Mouse (Mus musculus) hindbrain, embryonic 15.5 days (tissue): ENCODE results near the gene Gba. TPM values are rescaled to one million over a fixed set of nuclear protein-coding genes. Genes with fewer than 3 reads are reported as not detected.

ENCODE experiments used
- ATAC-seq: fragments of 200-750 bp; cut with Nextera tagmentation; 2 replicates; pipeline ENCODE4 v1.8.0; 2017; ENCODE audit warnings: low read depth, moderate number of reproducible peaks, moderate TSS enrichment; ENCODE audit not compliant: low FRiP score
- H3K27ac ChIP-seq: fragments of 300-500 bp; sonication (generic); replicated peaks from 2 replicates; pipeline ENCODE4 v1.5.1; 2015; ENCODE audit warnings: mild to moderate bottlenecking, inconsistent platforms
- H3K27me3 ChIP-seq: fragments of 300-500 bp; sonication (generic); 2 replicates; pipeline ENCODE4 v1.6.1; 2015; ENCODE audit warnings: control low read depth, inconsistent platforms
- H3K36me3 ChIP-seq: fragments of 300-500 bp; sonication (generic); 2 replicates; pipeline ENCODE4 v1.6.1; 2015; ENCODE audit warnings: control low read depth, inconsistent platforms
- H3K4me1 ChIP-seq: fragments of 300-500 bp; sonication (generic); replicated peaks from 2 replicates; pipeline ENCODE4 v1.6.1; 2015; ENCODE audit warnings: control low read depth, inconsistent platforms
- H3K4me2 ChIP-seq: fragments of 300-500 bp; sonication (generic); 2 replicates; pipeline ENCODE4 v1.6.1; 2015; ENCODE audit warnings: moderate library complexity, mild to moderate bottlenecking, inconsistent platforms
- H3K4me3 ChIP-seq: fragments of 300-500 bp; sonication (generic); 2 replicates; pipeline ENCODE4 v1.5.1; 2015; ENCODE audit warnings: mild to moderate bottlenecking, inconsistent platforms
- H3K9ac ChIP-seq: fragments of 300-500 bp; sonication (generic); 2 replicates; pipeline ENCODE4 v1.6.1; 2015; ENCODE audit warnings: inconsistent platforms
- H3K9me3 ChIP-seq: fragments of 300-500 bp; sonication (generic); 2 replicates; pipeline ENCODE4 v1.6.1; 2016; ENCODE audit warnings: control low read depth, inconsistent platforms
- WGBS: fragments of 180-500 bp; shearing (Covaris S2); methylation state at CpG from one replicate; pipeline ENCODE4 v1.1.7; 2015; 5-methylcytosine and 5-hydroxymethylcytosine counted together
- polyA plus RNA-seq: library from polyadenylated mRNA; unstranded; fragments of >200 nt; fragmentation: Nextera tagmentation; extraction: Ambion mirVana; gene quantifications from 2 replicates; pipeline ENCODE4 v1.2.1, GENCODE M21; 2015

Gene Gba
- polyA plus RNA-seq, 1 experiment from 2014 or later = 48.0 TPM

DNA sequence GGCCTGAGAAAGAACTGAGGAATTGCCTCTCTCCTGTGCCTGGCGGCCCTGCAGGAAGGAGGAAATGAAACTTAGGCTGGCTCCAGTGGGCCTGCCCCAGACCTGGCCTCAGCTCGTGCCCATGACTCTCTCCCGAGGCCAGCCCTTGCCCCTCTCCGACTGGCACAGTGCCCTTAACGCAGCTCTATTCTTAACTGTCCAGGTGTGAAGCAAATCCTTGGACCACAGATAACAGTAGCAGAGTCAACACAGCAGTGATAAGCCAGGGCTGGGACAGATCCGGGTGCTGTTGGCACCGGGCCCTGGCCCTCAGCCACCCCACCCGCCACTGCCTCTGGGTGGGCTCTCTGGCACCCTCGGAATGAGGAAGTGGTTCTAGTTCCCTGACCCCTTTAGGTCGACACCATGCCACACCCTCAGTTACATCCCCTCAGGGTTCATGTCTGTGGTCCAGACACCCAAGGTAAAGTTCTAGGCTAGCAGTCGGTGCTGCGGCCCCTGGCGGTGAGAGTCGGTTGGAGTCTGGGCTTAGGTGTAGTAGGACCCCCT lies 30.9 kb downstream of the Gba start:
- peaks cover 5% of the 10 kb centered on the region for H3K4me1 ChIP-seq
- H3K4me3 ChIP-seq = no peak overlapping the region
- H3K9me3 ChIP-seq = no peaks in the 10 kb centered on the region
- no peak for ATAC-seq
- H3K9ac ChIP-seq = no peak overlapping the region
- no peak overlapping the region for H3K27ac ChIP-seq
- H3K27me3 ChIP-seq = no peaks in the 10 kb centered on the region
- peaks cover 51% of the 10 kb centered on the region for H3K36me3 ChIP-seq
- 86% methylated on average over 14 of the region's 14 CpGs for WGBS
- H3K4me2 ChIP-seq = no peak overlapping the region

GRCm38 (mm10) chr3:89236516-89236915 lies 33.8 kb downstream of the Gba start:
- Histone ChIP-seq H3K4me2 (no peak overlapping the region), H3K4me3 (no peak overlapping the region), H3K36me3 (peaks cover 80% of the 10 kb centered on the region), H3K9me3 (no peaks in the 10 kb centered on the region), H3K27me3 (no peaks in the 10 kb centered on the region), H3K4me1 (no peaks in the 10 kb centered on the region), H3K9ac (no peak overlapping the region), H3K27ac (no peak overlapping the region)
- ATAC-seq = no peak
- WGBS = 93% methylated on average over 10 of the region's 10 CpGs

DNA sequence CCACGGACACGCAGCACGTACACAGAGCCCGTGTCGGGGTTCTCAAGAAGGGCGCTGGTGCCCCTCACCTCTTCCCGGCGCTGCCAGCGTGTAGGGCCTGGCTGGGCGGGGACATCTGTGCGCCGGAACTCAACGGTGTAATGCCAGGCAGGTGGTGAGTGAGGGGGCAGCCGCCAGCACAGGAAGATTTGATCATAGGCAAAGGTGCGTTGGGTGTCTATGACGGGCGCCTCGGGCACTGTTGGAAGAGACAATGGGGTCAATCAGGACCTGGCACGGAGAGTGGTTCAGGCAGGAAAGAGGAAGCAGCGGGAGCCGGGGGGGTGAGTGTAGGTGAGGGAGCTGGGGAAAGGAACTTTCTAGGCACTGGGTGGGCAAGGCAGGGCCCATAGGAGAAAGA lies 35.0 kb downstream of the Gba start:
- Histone ChIP-seq H3K4me1 (peaks cover 7% of the 10 kb centered on the region), H3K9ac (no peak overlapping the region), H3K36me3 (peaks cover 88% of the 10 kb centered on the region), H3K27ac (no peak overlapping the region), H3K4me3 (no peak overlapping the region), H3K4me2 (no peak overlapping the region), H3K9me3 (no peaks in the 10 kb centered on the region), H3K27me3 (no peaks in the 10 kb centered on the region)
- WGBS = 92% methylated on average over 21 of the region's 21 CpGs
- no peak for ATAC-seq

DNA sequence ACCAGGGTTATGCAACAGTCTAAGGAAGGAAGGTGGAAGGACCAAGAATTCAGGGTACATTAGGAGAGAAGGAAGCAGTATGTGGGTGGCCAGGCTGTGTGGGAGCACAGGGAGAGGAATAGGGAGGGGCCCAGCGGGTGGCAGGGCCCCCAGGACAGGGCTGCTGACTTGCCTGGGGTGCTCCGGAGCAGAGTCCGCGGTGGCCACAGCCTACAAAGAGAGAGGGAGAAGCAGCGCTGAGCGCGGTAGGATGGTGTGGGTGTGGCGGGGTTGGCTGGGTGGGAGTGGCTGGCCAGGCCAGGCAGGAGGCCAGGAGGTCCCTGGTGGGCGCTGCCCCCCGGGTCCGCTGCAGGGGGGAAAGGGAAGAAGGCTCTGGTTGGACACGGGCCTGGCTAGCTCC lies 35.8 kb downstream of the Gba start:
- H3K4me2 ChIP-seq = no peak overlapping the region
- no peaks in the 10 kb centered on the region for H3K9me3 ChIP-seq
- no peaks in the 10 kb centered on the region for H3K27me3 ChIP-seq
- no peak for ATAC-seq
- H3K27ac ChIP-seq = no peak overlapping the region
- 78% methylated on average over 7 of the region's 12 CpGs for WGBS
- peaks cover 15% of the 10 kb centered on the region for H3K4me1 ChIP-seq
- H3K36me3 ChIP-seq = peaks cover 87% of the 10 kb centered on the region
- no peak overlapping the region for H3K4me3 ChIP-seq
- H3K9ac ChIP-seq = no peak overlapping the region

DNA sequence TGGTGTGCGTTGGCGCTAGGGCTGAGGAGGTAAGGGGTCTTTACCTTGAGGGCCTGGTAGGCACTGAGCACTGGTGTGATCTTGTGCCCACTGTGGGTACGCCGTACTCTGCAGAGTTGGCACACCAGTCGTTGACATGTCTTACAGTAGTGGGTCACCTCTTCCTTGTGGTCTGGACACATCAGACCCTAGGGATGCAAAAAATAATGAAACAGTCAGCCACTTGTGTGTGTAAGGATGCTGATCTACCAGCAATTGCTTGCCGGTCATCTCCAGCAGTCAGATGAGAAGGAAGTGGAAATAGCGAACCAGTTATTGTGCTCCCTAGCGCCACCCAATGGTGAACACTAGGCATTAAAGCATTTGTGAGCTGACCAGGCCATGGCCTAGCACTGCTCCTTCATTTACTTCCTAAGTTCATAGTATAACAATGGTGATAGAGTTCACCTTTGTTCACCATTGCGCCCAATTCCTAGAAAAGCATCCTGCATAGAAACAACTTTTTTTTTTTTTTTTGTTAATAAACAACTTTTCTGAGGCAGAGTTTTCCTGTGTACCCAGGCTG lies 39.7 kb downstream of the Gba start:
- H3K9ac ChIP-seq = no peak overlapping the region
- no peaks in the 10 kb centered on the region for H3K27me3 ChIP-seq
- no peaks in the 10 kb centered on the region for H3K9me3 ChIP-seq
- H3K4me1 ChIP-seq = peaks cover 40% of the 10 kb centered on the region
- ATAC-seq = no peak
- H3K4me2 ChIP-seq = 0 out of 2 replicates have a peak overlapping the region, but pooled peaks have one; percentile 88
- 71% methylated on average over 9 of the region's 9 CpGs for WGBS
- H3K36me3 ChIP-seq = peaks cover 50% of the 10 kb centered on the region
- no peak overlapping the region for H3K27ac ChIP-seq
- H3K4me3 ChIP-seq = no peak overlapping the region

DNA sequence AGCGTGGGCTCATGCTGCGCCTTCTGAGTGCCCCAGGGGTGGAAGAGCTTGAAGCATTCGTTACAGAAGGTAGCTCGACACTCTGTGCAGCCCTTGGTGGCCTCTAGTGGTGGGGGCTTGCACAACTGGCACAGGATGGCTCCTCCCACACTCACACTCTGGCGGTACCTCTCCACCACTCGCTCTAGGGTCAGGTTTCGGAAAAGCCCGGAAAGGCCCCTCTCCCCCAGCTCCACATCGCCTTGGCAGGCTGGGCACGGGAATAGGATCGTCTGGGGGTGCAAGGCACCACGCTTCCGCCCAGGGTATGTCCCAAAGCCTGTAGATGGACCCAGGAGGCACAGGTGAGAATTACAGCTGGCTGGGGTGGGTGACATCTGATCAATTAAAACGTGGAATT lies 40.9 kb downstream of the Gba start:
- ATAC-seq = no peak
- Histone ChIP-seq H3K27ac (peak overlapping the region; percentile 96), H3K27me3 (no peaks in the 10 kb centered on the region), H3K4me1 (peaks cover 47% of the 10 kb centered on the region), H3K9me3 (no peaks in the 10 kb centered on the region), H3K4me2 (peak overlapping the region; percentile 88), H3K36me3 (peaks cover 38% of the 10 kb centered on the region), H3K9ac (peak overlapping the region; percentile 71), H3K4me3 (peak overlapping the region; percentile 88)
- WGBS = 9% methylated on average over 14 of the region's 14 CpGs

DNA sequence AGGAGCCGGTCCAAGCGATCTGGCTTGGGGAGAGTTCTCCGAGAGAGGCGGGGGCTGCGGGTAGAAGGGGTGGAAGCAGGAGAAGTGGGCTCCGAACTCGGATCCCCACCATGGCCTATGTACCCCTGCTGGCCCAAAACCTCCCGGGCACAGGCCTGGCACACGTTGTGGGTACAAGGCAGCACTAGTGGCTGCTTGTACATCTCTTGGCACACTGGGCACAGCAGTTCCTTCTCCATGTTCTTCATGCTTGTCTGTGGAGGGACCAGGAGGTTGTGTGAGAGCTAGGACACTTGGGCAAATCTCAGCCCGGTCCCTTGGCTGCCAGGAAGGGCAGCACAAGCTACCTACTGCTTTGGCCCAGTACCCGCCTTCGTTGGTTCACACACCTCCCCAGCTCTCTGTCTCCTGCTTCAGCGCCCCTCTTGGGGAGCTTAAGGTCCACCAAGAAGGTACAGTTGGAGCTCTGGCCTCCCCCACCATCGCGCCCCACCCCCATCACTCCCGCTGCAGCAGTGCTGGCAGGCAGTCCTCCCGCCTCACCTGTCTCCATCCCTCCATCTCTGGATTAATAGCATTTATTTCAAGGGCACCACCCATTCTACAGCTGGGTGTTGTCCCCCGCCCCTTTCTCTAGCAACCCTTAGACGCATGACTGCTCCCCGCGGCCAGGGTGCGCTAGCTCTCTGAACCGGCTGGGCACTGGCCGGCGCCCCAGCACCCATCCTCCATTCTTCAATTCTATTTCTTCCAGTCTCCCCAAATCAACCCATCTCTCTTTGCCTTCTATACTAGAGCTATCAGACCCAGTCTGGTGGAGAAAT lies 41.6 kb downstream of the Gba start:
- Histone ChIP-seq H3K36me3 (peaks cover 31% of the 10 kb centered on the region), H3K27ac (peak overlapping the region; percentile 96), H3K9ac (peak overlapping the region; percentile 71), H3K4me3 (peak overlapping the region; percentile 88), H3K27me3 (no peaks in the 10 kb centered on the region), H3K4me1 (peaks cover 47% of the 10 kb centered on the region), H3K4me2 (peak overlapping the region; percentile 88), H3K9me3 (no peaks in the 10 kb centered on the region)
- peak; percentile 35 for ATAC-seq
- 11% methylated on average over 25 of the region's 25 CpGs for WGBS

DNA sequence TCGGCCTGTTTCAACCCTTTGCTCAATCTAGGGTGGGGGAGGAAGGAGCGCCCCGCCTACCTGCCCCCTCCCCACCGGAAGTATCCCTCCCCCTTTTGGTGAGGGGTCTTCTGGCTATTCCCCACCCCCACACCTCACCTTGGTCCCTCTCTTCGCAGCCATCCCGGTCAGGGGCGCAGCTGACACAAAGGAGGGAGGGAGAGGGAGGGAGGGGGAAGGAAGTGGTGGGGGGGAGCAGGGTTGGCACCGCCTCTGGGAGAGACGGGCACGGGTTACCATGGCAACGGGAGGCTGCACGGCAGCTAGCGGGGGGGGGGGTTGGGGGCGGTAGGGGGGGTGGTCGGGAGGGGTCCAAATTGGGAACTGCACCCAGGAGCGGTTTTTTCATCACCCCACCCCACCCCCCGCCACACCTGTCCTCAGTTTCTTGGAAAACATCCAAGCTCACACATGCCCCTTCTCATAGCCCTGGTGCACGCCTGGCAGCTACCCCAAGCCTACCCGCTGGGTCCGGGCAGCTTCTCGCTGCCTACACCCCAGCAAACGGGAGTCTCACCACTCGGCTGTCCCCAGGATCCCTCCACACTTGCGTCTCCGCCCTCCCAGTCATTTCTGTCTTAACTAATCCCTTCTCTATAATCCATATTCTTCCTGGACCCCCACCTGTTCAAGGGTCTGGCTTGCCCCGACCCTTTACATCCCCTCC lies 42.4 kb downstream of the Gba start:
- H3K27ac ChIP-seq = peak overlapping the region; percentile 96
- peak; percentile 68 for ATAC-seq
- H3K27me3 ChIP-seq = no peaks in the 10 kb centered on the region
- peak overlapping the region; percentile 88 for H3K4me3 ChIP-seq
- peak overlapping the region; percentile 88 for H3K4me2 ChIP-seq
- H3K4me1 ChIP-seq = peaks cover 47% of the 10 kb centered on the region
- no peaks in the 10 kb centered on the region for H3K9me3 ChIP-seq
- WGBS = 1% methylated on average over 17 of the region's 26 CpGs
- peak overlapping the region; percentile 71 for H3K9ac ChIP-seq
- peaks cover 26% of the 10 kb centered on the region for H3K36me3 ChIP-seq

DNA sequence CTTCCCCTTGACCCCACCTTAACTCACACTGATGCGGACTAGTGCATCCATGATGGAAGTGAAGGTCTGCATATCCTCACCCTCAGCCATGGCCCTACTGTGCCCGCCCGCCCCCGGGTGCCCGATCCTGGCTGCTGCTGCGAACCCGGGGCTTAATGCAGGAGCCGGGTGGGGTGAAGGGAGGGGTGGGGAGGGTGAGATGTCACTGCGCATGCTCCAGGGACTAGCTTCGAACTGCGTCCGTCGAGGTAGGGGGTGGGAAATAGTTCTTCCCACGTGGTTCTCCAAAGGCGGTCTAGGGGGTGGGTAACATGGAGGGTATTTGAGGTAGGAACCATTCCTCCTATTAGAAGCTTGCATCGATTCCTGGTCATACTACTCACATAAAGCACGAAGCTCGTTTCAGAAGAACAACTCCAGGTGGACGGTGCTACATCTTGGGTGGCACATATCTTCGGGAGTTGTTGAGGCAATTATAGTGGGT lies 43.0 kb downstream of the Gba start, which contains the start of gene Krtcap2:
TSS of gene Krtcap2 (plus strand) at position 279 of the 484 bp plus-strand sequence.
- Histone ChIP-seq H3K9ac (peak within 1 kb of the TSS; percentile 71), H3K9me3 (no peaks in the 10 kb centered on the region), H3K4me1 (peaks cover 51% of the 10 kb centered on the region), H3K4me3 (peak within 1 kb of the TSS; percentile 88), H3K36me3 (peaks cover 20% of the 10 kb centered on the region), H3K27ac (peak within 1 kb of the TSS; percentile 96), H3K4me2 (peak within 1 kb of the TSS; percentile 88), H3K27me3 (no peaks in the 10 kb centered on the region)
- 2% methylated on average over 20 of the region's 20 CpGs for WGBS
- ATAC-seq = peak; percentile 75

GRCm38 (mm10) chr3:89246261-89247100 lies 43.8 kb downstream of the Gba start, which contains the start of gene Trim46:
Gene Trim46, minus strand, starts transcription at chr3:89246309.
- peak; percentile 68 for ATAC-seq

DNA sequence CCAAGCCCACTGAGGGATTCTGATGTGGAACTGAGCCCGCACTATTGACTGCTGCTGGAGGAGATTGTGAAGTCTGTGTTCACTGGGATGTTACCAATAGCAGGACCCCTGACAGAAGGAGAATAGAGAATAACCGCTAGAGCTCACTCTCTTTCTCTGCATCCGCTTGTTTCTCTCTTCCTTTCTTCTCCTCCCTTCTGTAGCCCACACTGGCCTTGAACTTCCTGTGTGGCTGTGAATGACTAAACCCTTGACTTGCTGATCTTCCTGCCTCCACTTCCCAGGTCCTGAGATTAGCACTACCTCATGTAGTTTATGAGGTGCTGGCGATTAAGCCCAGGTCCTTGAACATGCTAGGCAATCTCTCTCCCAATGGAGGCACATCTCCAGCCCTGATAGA lies 44.7 kb downstream of the Gba start:
- peak overlapping the region; percentile 88 for H3K4me3 ChIP-seq
- H3K36me3 ChIP-seq = 0 out of 2 replicates have a peak, but pooled peaks cover 4% of the 10 kb centered on the region
- peak overlapping the region; percentile 71; the same call in 1 of the 2 replicates for H3K9ac ChIP-seq
- H3K4me2 ChIP-seq = peak overlapping the region; percentile 88
- no peak for ATAC-seq
- 88% methylated on average over 4 of the region's 4 CpGs for WGBS
- H3K4me1 ChIP-seq = peaks cover 56% of the 10 kb centered on the region
- H3K27ac ChIP-seq = no peak overlapping the region
- H3K9me3 ChIP-seq = no peaks in the 10 kb centered on the region
- H3K27me3 ChIP-seq = no peaks in the 10 kb centered on the region

More at GRCm38 (mm10) chr3:89246261-89247100, 43.8 kb downstream of the Gba start, which contains the start of gene Trim46:
- Histone ChIP-seq H3K27ac (peak within 1 kb of the TSS; percentile 96), H3K27me3 (no peaks in the 10 kb centered on the region), H3K36me3 (peaks cover 13% of the 10 kb centered on the region), H3K4me2 (peak within 1 kb of the TSS; percentile 88), H3K4me1 (peaks cover 58% of the 10 kb centered on the region), H3K9me3 (no peaks in the 10 kb centered on the region), H3K4me3 (peak within 1 kb of the TSS; percentile 88), H3K9ac (peak within 1 kb of the TSS; percentile 71)
- whole genome bisulfite sequencing = under 1% methylated on average over 42 of the region's 42 CpGs
